Mouse (Mus musculus) bone marrow macrophage, adult 2 months (primary cell): ENCODE data around the gene Rbpj. TPM values are rescaled to one million over a fixed set of nuclear protein-coding genes. Genes with fewer than 3 reads are reported as not detected.

ENCODE experiments used
- H3K27ac ChIP-seq: 2 replicates; pipeline ENCODE4 v1.5.1; 2012; ENCODE audit warnings: low read depth, low read length; ENCODE audit not compliant: insufficient read depth
- H3K4me1 ChIP-seq: 2 replicates; pipeline ENCODE4 v1.6.1; 2012; ENCODE audit warnings: low read length; ENCODE audit not compliant: control insufficient read depth, insufficient read depth
- H3K4me3 ChIP-seq: 2 replicates; pipeline ENCODE4 v1.5.1; 2012; ENCODE audit warnings: mild to moderate bottlenecking, low read length, moderate library complexity; ENCODE audit not compliant: insufficient read depth
- CTCF ChIP-seq: IDR thresholded peaks from 2 replicates; pipeline ENCODE4 v1.5.1; 2012; ENCODE audit warnings: low read depth, mild to moderate bottlenecking, low read length, moderate library complexity
- POLR2A ChIP-seq: IDR thresholded peaks from 2 replicates; pipeline ENCODE4 v1.6.1; 2012; ENCODE audit warnings: mild to moderate bottlenecking, low read depth, low read length, borderline replicate concordance
- polyA plus RNA-seq: library from polyadenylated mRNA; stranded (reverse); fragments of >200 nt; gene quantifications from 2 replicates; pipeline ENCODE4 v1.2.4, GENCODE M21; 2012; ENCODE audit not compliant: missing spikeins, insufficient read depth, insufficient read length

The Rbpj gene
- polyA plus RNA-seq, 1 experiment: 136 TPM

GRCm38 (mm10) chr5:53467602-53468001 lies 1.6 kb downstream of the Rbpj start:
- no peak for TF ChIP-seq POLR2A
- TF ChIP-seq CTCF: no peak
- Histone ChIP-seq H3K4me1 (peaks cover 8% of the 10 kb centered on the region; the same call in 1 of the 2 replicates), H3K27ac (no peak overlapping the region), H3K4me3 (no peak overlapping the region)

- Histone ChIP-seq H3K27ac (no peak overlapping the region), H3K4me1 (peaks cover 8% of the 10 kb centered on the region; the same call in 1 of the 2 replicates), H3K4me3 (no peak overlapping the region)
- TF ChIP-seq CTCF (no peak), POLR2A (no peak)
These were observed 2.4 kb downstream of the Rbpj start for GRCm38 (mm10) chr5:53468366-53468765.

GRCm38 (mm10) chr5:53469098-53469776 lies 3.3 kb downstream of the Rbpj start:
- TF ChIP-seq CTCF (no peak), POLR2A (no peak)
- peaks cover 8% of the 10 kb centered on the region; the same call in 1 of the 2 replicates for H3K4me1 ChIP-seq
- no peak overlapping the region for H3K27ac ChIP-seq
- no peak overlapping the region for H3K4me3 ChIP-seq

- H3K27ac ChIP-seq: no peak overlapping the region
- peaks cover 8% of the 10 kb centered on the region; the same call in 1 of the 2 replicates for H3K4me1 ChIP-seq
- TF ChIP-seq POLR2A (no peak), CTCF (no peak)
- no peak overlapping the region for H3K4me3 ChIP-seq
These were observed 3.8 kb downstream of the Rbpj start for GRCm38 (mm10) chr5:53469777-53470131.

GRCm38 (mm10) chr5:53470141-53471079 lies 4.5 kb downstream of the Rbpj start:
- Histone ChIP-seq H3K4me1 (peaks cover 8% of the 10 kb centered on the region; the same call in 1 of the 2 replicates), H3K27ac (no peak overlapping the region), H3K4me3 (no peak overlapping the region)
- TF ChIP-seq POLR2A: no peak
- no peak for TF ChIP-seq CTCF

- H3K27ac ChIP-seq: no peak overlapping the region
- no peak for TF ChIP-seq CTCF
- no peak overlapping the region for H3K4me3 ChIP-seq
- peaks cover 9% of the 10 kb centered on the region for H3K4me1 ChIP-seq
These were observed 6.5 kb downstream of the Rbpj start for GRCm38 (mm10) chr5:53472485-53472884.

GRCm38 (mm10) chr5:53479161-53479560 lies 13.2 kb downstream of the Rbpj start:
- Histone ChIP-seq H3K4me3 (no peak overlapping the region), H3K27ac (no peak overlapping the region), H3K4me1 (peaks cover 24% of the 10 kb centered on the region)
- TF ChIP-seq CTCF (no peak), POLR2A (no peak)

GRCm38 (mm10) chr5:53479891-53480290 lies 13.9 kb downstream of the Rbpj start:
- H3K4me3 ChIP-seq: no peak overlapping the region
- peaks cover 28% of the 10 kb centered on the region for H3K4me1 ChIP-seq
- TF ChIP-seq POLR2A (no peak), CTCF (no peak)
- H3K27ac ChIP-seq: no peak overlapping the region

- no peak overlapping the region for H3K4me3 ChIP-seq
- H3K27ac ChIP-seq: no peak overlapping the region
- H3K4me1 ChIP-seq: peaks cover 37% of the 10 kb centered on the region
- TF ChIP-seq CTCF (no peak), POLR2A (no peak)
These were observed 15.1 kb downstream of the Rbpj start for GRCm38 (mm10) chr5:53481021-53481420.
